Mouse (Mus musculus): ENCODE data around the gene Jazf1. TPM values are rescaled to one million over a fixed set of nuclear protein-coding genes. Genes with fewer than 3 reads are reported as not detected.
A peak's percentile ranks its signal among the peaks of the same experiment; 100 is the strongest.

Gene Jazf1
- under 1 TPM; 0.77 to 0.94 TPM for total RNA-seq (2021)
- long read RNA-seq, experiment 1 = 0 reads
- long read RNA-seq, experiment 2 = 0 reads

DNA sequence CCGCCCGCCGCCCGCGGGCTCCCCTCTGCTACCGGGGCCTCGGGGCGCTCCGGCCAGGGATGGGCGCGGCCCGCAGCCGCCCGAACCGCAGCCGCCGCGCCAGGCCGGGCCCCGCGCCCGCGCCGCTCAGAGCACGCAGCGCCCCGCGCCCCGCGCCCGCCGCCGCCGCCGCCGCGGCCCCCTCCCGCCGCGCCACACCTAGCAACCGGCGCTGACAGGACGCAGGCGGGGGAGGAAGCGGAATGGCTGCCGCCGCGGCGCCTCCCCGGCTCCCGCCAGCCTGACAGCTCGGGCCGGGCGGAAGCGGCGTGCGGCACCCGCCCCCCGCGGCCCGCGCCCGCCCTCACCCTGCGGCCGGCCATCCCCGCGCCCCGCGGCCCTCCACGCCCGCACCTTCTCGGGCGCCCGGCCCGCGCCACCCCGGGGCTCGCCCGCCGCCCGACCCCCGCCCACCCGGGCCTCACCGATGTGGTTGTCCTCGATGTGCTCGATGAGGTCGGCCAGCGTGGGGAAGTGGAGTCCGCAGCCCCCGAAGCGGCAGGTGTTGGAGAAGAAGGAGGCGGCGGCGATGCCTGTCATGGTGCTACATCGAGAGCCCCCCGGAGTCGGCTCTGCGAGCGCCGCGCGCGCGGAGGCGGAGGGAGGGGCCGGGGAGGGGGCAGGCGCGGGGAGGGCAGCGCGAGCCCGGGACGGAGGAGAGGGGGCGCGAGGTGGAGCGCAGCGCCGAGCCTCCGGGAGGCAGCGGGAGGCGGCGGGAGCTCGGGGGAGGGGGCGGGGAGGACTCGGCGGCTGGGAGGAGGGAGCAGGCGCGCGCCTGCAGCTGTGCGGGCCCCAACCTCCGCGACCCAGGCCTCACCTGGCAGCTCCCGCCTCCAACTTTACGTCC lies at the start of gene Jazf1:
TSS of gene Jazf1 (minus strand) at position 643 of the 886 bp plus-strand sequence.
- intact Hi-C loops (cut with DNase I) = no loop called here
- DNase-seq = peak; percentile 17 to 22

DNA sequence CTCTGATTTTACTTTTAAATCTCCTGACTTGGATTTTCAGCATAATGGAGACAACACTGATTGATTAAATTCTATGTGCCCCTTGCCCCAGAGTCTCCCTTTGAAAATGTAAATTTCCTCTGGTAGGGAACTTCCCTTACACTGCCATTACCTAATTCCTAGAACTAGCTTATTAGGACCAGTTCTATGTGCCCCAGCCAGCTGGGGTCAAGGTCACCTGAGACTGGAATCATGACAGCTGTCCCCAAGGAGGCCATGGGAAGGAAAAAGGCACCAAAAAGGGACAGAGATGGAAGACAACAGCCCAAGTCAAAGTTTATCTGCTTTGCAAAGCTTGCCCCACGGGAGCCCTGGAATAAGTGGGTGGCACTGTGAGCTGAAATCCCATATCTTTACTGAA lies 49.4 kb upstream of the Jazf1 start:
- no peak for DNase-seq
- intact Hi-C loops (cut with DNase I) = no loop called here

DNA sequence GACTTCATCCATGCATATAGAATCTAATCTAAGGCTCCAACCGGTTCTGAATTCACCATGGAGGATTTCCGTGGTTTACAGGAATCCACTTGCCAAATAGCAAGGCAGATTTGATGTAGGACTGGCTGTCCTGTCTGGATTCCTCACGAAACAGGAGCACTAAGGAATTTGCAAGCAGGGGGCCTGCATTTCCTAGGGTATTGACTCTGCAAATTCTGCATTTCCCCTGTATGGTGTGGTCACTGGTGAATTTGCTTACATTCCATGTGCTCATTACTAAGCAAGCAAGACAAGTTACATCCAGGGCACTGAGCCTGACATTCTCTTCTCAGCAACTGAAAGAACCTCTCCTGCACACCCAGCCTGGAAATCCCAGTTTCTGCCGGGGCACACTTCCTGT lies 18.4 kb upstream of the Jazf1 start:
- no peak for DNase-seq
- intact Hi-C loops (cut with DNase I) = no loop called here

DNA sequence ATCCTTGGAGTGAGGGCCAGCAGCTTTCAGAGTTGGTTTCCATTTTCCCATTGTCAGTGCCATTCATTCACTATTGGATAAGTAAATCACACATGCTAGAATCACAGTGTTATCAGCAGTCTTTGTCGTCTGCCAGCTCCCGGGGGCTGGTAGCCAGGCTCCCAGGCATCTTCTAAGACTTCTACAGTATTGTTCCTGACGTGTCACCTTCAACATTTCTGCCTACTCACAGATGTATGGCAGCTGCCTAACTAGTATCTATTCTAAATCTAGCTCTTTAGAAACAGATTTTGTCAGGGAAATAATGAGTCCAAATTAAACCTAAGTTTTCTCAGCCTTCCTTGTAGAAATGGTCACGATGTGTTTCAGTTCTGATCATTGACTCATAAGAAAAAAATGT lies 12.8 kb upstream of the Jazf1 start:
- intact Hi-C loops (cut with DNase I) = no loop called here
- DNase-seq = no peak

DNA sequence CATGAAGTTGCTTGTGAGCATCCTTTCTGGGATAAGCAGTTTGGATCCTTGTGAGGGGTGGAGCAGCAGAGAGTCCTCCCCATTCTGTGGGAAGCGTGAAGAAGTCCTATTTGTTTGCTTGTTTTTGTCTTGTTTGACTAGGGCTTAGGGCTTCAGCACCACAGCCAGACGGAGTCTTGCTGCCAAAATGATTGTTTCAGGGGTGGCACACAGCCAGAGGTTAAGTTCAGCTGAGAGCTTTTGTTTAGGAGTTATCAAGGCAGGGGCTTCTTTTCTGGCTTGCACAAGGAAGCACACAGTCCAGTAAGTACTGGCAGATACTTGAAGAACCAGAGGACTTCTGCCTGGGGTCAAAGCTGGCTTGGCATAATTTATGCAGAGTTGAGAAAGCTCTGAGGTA lies 10.2 kb upstream of the Jazf1 start:
- intact Hi-C loops (cut with DNase I) = no loop called here
- peak in 1 of 2 experiments; percentile 27 for DNase-seq

DNA sequence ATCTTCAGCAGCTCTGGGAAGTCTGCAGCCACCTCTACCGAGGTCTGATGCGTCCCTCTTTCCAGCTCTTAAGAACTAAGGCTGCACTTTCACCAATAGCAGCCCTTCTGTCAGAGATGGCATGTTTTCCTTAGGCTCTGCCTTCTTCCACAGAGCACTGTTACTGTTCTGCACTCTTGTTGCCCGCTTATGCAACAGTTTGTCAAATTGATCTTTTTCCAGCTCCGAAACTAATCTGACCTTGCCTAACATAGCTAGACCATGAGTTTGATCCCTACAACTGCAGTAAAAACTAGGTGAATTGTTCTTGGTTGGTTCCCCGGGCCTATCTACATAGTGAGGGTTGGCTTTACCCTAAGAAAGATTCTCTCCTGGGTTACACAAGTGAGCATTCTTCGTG lies 3.3 kb upstream of the Jazf1 start:
- intact Hi-C loops (cut with DNase I) = no loop called here
- DNase-seq = no peak

DNA sequence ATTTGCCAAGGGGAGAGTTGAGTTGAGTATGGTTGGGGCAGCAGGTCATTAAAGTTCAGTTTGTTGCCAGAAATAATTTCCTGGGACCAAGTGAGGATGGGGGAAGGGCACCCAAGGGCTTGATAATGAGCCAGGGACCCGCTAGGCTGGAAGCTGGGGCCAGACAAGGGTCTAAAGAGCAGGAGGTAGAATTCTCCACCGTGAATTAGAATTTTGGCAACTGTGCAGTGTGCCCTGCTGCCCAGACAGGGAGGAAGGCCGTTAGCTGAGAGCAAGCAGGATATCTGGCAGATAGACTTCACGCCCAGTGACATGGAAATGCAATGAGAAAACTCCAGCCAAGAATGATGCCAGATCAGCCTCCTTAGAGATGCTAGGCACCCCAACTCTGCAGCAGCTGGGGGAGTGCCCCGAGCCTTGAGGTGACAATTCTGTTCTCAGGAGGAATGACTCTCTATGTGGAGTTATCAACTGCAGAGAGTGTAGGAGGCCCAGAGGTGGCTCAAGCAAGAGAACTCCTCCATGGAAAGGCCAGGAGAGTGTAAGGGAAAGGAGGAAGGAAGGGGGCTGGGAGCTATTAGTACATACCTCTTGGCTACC lies 1.6 kb upstream of the Jazf1 start:
- DNase-seq = no peak

DNA sequence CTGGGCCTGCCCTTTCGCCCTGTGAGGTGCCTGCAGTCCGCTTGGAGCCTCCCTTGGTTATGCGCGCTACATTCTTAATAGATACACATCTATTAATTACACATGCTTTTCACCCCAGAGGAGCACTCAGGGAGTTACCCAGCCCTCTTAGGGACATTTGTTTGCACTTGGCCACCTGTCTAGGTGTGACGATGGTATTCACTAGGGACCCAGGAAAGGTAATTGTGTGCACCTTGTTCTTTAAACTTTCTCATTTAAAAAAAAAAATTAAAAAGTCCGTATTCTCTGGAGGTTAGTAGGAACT lies 396 bp upstream of the Jazf1 start:
- DNase-seq = no peak
- intact Hi-C loops (cut with DNase I) = no loop called here

More for the DNA sequence above, 1.6 kb upstream of the Jazf1 start:
- intact Hi-C loops (cut with DNase I) = no loop called here

DNA sequence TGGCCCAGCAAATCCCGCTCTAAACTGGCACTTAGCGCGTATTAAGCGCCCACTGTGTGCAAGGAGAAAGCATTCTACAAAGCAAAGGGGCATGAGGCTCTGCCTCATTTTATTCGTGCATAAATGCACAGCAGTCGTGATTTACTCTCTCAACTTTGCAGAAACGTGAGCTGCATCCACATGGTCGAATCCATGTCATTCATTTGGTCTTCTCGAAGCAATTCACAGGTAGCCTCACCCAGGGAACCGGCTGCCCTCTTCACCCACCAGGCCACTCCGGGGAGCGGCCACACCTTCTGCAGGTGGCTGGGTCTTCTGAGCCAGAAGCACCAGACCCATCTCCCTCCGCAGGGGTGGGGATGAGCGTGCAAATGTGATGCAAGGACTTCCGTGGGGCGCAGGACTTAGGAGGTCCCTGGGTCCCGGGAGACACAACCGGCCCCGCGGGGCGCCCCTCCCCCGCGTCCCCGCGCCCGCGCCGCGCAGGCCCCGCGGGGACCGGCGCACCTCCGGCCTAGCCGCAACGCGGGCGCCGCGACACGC lies 914 bp downstream of the Jazf1 start:
- intact Hi-C loops (cut with DNase I) = no loop called here
- no peak for DNase-seq

DNA sequence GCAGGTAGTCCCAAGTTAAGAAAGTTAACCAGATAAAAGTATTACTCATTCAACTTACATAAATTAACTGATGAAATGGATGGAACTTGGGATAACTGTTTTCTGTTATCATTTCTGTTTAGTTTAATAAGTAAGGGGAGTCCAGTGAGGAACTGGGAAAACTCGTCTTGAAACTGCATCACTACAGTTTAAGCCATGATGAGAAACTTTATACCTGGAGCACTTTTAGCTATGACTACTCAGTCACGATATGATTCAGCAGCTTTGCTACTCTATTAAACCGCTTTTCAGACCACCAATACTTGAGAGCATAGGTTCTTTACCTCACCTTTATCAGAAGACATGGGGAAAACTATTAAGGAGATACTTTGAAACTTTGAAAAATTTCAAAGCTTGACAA lies 1.5 kb downstream of the Jazf1 start:
- intact Hi-C loops (cut with DNase I) = no loop called here
- DNase-seq = no peak

DNA sequence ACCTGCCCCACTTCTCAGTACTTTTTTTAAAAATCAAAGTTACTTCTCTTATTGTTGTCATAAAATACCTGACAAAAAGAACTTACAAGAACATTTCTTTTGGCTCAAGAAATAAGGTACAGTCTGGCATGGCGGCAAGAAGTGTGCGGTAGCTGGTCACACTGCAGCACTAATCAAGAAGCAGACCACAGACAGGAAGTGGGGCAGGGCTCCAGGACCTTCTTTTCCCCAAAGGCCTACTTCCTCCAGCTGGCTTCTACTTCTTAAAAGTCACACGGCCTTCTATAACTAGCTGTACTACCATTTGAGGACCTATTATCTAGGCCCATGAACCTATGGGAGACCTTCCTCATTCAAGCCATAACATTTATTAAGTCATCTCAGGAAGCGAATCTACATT lies 4.4 kb downstream of the Jazf1 start:
- no peak for DNase-seq
- intact Hi-C loops (cut with DNase I) = no loop called here

DNA sequence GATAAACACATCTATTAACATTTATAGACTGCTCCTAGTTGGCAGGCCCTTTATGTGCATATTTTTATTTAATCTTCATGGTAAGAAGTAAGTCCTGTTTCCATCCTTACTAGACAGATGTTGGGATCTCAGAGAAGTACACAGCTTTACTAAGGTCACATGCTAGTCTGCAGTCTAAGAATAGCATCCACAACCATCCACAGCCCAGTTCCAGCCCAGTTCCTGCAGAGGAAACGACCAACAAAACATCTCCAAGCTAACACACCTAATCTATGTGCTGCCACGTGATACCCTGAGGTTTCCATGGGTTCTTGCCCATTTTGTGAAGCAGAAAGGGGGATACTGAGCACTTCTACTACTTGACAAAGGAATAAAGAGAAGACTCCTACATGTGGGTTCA lies 13.5 kb downstream of the Jazf1 start:
- DNase-seq = no peak
- intact Hi-C loops (cut with DNase I) = no loop called here

DNA sequence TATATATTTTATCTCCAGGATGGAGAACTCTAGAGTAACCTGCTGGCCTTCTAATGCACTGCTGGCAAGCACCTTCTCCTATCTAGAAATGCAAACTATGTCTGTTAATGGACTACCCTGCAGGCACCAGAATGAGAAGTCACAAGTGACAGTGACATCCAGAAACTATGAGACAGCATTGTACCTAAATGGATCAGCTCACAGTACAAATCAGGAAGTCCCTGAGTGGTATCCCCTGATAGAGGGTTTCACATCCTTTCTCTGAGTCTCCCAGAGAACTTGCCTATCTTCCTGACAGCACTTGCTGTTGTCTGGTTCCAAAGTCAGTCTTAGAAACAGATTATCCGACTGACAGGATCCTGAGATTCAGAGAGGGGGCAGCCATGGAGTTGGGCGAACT lies 22.9 kb downstream of the Jazf1 start:
- no peak for DNase-seq
- intact Hi-C loops (cut with DNase I) = no loop called here

DNA sequence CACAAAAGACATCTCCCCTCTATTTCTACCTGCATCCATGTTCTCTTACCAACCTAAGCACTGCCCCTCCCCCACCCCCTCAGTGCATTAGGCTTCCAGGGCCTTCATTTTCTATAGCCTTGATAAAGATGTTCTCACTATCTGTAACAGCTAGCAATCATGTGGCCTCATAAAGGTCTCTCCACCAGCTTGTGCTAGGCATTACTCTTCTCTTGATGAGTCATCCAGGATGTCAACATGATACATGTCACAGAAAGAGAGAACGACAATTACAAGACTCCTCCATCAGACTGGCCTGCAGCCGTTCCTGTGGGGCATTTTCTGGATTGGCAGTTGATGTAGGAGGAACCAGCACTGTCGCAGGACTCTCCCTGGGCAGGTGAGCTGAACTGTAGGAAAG lies 30.3 kb downstream of the Jazf1 start:
- intact Hi-C loops (cut with DNase I) = no loop called here

DNA sequence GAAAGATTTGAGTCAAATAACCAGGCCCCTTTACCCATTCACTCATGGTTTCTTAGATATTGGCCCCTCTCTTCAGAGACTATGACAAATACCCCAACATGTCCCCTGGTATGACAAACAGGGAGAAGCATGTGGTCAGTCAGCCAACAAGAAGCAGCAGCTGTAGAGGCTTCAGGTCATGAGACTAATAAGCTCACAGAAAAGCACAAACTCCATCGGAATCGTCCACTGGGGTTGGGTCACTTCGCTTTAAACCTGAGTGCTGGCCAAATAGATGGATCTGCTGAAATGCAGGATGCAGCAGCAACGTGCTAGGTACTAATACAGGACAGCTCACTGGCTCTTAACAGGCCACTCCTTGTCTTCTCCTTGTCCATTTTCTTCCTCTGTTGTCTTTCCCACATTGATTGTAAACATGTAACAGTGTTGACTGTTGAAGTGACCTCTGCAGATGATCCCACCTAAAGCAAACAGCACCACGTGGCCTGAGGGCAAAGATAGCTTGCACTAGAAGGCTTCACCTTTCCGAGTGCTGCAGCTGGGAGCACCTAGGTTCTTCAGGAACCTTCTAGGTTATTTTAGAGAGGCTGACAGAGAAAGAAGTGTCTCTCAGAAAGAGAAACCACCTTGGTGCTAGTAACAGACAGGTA lies 33.9 kb downstream of the Jazf1 start:
- no peak for DNase-seq
- intact Hi-C loops (cut with DNase I) = no loop called here

More for the DNA sequence above, 30.3 kb downstream of the Jazf1 start:
- DNase-seq = no peak

DNA sequence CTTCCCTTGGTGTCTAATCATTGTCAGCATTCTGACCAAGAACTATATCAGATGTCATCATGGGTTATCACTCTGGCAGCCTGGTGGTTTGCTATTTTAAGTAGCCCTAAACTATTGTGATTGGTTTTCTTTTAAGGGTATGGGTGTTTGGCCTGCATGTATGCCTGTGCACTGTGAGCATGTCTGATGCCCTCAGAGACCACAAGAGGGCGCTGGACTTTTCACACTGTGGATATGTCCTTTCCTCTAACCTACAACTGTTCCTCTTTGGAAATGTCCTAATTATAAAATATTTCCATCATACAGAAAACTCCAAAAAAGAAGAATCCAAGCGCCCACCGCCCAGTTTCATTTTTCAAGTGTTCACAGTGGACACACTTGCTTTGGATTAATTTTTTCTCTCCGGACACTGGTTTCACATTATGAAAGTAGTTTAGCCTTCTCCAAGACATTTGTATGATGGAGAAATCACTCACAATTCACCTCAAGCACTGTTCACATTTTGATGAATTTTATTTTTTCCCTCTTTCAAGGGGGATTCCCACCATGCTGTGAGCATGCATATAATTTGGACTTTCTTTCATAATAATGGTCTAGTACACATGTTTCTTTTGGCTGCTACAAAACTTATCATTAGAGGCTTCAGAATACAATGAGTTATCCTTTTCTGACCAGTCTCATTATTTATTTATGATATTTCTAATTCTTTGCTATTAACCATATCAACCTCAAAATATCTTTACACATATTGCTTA lies 35.5 kb downstream of the Jazf1 start:
- intact Hi-C loops (cut with DNase I) = no loop called here
- no peak for DNase-seq

DNA sequence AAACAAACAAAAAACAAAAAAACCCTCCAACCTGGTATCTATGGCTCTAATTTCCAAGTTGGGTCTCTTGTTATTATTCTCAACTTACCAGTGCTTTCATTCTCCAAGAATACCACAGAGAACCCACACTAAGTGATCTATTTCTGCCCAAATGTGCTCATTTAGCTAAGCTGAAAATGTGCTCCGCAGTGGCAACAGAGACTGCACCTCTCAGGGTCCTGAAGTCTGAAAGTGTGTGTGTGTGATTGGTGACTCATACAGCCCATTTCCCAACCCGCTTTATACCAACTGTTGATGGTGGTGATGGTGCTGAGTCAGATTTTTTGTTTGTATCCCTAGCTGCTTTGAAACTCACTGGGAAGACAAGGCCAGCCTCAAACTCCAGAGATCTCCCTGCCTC lies 46.4 kb downstream of the Jazf1 start:
- no peak for DNase-seq
- intact Hi-C loops (cut with DNase I) = no loop called here

DNA sequence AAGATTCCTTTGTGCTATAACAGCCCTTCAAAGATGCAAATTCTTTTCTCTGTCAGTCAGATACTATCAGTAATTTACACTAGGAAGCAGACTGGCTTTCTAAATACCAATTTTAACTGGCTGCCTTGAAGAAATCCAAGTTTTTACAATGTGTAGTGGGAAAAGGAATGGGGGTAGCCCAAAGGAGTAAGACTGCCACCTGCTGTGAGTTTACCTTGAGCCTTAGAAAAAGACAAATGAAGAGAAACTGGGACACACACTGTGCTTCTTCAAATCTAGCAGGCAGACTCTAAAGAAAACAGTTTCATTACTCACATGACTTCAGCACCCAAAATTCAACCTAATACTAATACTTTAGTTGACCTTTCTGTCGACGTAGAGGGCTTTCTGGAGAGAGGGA lies 47.4 kb downstream of the Jazf1 start:
- intact Hi-C loops (cut with DNase I) = no loop called here
- DNase-seq = no peak

DNA sequence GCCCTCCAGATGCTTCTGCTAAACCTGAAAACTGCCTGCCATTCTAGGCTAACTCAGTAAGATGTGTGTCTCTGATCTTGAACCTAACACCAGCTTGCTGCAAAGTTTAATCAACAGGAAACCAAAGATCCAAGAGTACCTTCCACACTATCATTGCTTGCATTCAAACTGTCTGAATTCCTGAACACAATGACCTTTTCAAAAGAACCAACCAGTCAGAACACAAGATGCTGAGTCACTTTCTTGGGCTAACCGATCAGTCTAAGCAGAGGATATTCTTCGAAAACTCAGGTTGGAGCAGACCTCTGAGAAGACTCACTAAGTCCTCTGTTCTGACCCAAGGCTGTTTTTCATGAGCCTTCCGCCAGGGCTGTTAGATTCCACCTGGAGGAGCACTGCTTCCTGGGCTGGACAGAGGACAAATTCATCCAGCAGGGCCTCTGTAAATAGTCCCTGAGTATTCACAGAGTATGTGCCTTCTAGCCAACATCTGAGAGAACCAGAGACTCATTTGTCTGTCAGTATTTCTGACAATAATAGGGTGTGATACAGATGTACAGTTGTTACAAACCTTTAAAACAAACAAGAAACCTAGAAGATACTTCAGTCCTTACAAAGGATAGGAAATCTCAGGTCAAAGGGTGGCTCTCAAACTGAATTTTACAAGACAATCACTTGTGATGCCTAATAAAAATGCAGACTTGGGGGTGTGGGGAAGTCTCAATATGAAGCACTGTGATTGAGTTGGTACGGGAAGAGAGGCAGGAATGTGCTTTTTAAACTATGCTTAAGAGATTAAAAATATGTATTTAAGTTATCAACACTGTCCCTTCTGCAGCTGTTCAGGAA lies 50.9 kb downstream of the Jazf1 start:
- intact Hi-C loops (cut with DNase I) = no loop called here
- no peak for DNase-seq

Measured in gastrocnemius, postnatal 36 days (tissue).